Mouse (Mus musculus): ENCODE measurements around the gene Mrpl35. TPM values are rescaled to one million over a fixed set of nuclear protein-coding genes. Genes with fewer than 3 reads are reported as not detected.

Mrpl35 gene
- polyA plus RNA-seq, 1 experiment from 2014 or later, result 61.2 TPM

DNA sequence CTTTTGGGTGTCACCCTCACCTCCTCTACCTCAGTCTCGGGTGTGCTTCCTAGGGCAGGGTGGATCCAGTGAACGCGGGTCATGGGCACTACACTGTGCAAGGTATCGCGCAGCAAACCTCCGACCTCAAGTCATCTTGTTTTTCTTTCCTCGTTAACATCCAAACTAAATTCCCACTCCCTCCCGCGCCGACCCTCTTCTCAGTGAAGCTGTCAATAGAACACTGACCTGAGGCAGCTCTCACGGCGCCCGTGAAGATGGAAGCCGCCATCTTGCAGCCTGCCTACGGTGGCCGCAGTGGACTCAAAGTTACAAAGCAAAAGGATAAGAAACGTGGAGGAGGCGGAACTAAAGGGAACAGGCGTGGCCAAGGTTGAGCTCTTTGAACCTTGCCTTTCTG is 3.3 kb downstream of the Mrpl35 start:
- Histone ChIP-seq H3K9me3 (no peaks in the 10 kb centered on the region), H3K36me3 (peaks cover 8% of the 10 kb centered on the region), H3K4me3 (peak overlapping the region; percentile 67), H3K4me1 (replicated peaks) (peaks cover 9% of the 10 kb centered on the region; the same call in 1 of the 2 replicates), H3K27me3 (ENCODE audit: insufficient read depth, poor library complexity, severe bottlenecking) (0 out of 2 replicates have a peak, but pooled peaks cover 3% of the 10 kb centered on the region), H3K27ac (peak overlapping the region; percentile 82)
- DNase-seq (ENCODE audit: low spot score), result peak; percentile 91
- WGBS, result under 1% methylated on average over 19 of the region's 19 CpGs

DNA sequence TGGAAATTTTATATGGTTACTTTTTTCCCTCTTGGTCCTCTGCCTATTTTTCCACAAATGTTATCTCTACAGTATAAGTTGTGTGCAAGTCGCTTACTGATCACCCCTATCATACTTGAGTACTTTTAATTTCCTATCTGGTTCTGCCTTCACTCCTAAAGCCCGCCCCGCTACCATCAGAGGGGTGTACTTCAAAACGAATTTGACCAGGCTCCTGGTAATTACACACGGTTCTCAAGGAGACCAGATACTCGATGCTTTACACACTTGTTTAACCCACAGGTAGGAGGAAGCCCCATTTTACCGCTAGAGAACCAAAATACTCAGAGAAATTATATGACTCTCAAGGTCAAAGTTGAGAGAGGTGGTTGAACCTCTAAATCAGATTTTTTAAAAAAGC is 3.7 kb downstream of the Mrpl35 start:
- H3K27me3 ChIP-seq (ENCODE audit: insufficient read depth, poor library complexity, severe bottlenecking), result 0 out of 2 replicates have a peak, but pooled peaks cover 3% of the 10 kb centered on the region
- DNase-seq (ENCODE audit: low spot score), result no peak
- peaks cover 12% of the 10 kb centered on the region for H3K36me3 ChIP-seq
- H3K4me3 ChIP-seq, result peak overlapping the region; percentile 67
- H3K9me3 ChIP-seq, result no peaks in the 10 kb centered on the region
- H3K4me1 ChIP-seq (replicated peaks), result peaks cover 9% of the 10 kb centered on the region; the same call in 1 of the 2 replicates
- WGBS, result under 1% methylated on average over 7 of the region's 7 CpGs
- H3K27ac ChIP-seq, result peak overlapping the region; percentile 82

DNA sequence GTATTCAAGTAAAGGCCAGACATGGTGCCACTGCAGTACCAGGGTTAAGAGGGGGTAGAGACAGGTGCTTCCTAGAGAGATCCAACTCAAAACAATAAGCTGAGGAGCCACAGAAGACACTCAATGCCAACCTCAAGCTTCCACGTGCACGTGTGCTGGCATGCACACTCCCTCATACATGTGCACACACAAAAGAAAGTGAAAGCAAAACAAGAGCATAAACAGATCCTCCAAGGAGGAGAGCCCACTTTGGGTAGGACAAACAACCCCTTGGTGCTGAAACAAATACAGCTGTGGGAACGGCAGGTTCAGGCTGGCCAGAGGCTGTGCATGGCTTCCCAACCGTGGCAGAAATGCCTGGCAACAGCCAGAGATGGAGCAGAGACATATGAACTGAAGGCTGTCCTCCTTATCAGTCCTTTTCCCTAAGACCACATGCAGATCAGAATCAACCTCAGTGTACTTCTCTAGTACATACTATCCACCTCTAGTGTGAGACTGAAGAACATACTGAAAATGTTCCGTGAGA is 6.9 kb downstream of the Mrpl35 start:
- no peaks in the 10 kb centered on the region for H3K9me3 ChIP-seq
- DNase-seq (ENCODE audit: low spot score), result no peak
- H3K4me3 ChIP-seq, result no peak overlapping the region
- H3K27me3 ChIP-seq (ENCODE audit: insufficient read depth, poor library complexity, severe bottlenecking), result no peaks in the 10 kb centered on the region
- WGBS, result 85% methylated on average over 5 of the region's 5 CpGs
- H3K27ac ChIP-seq, result no peak overlapping the region
- H3K4me1 ChIP-seq (replicated peaks), result peaks cover 9% of the 10 kb centered on the region; the same call in 1 of the 2 replicates
- peaks cover 45% of the 10 kb centered on the region for H3K36me3 ChIP-seq

DNA sequence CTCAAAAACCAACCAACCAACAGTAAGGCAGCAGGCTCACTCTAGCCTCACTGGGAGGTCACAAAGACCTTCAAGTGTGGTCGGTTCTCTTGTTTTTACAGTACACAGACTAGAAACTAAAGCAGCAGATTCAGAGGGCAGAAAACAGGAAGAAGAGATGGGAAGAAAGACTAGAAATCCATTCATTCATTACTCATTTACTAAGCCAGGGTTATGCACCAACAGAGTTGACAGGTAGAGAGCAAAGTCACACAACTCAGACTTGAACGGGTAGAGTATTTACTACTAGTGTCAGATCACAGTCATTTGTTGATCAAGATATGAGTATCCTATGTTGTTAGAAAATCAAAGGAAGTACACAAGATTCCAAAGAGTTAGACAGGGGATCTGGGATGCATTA is 13.9 kb downstream of the Mrpl35 start:
- Histone ChIP-seq H3K27me3 (ENCODE audit: insufficient read depth, poor library complexity, severe bottlenecking) (no peaks in the 10 kb centered on the region), H3K4me1 (replicated peaks) (no peaks in the 10 kb centered on the region), H3K4me3 (no peak overlapping the region), H3K9me3 (no peaks in the 10 kb centered on the region), H3K36me3 (peaks cover 91% of the 10 kb centered on the region), H3K27ac (no peak overlapping the region)
- WGBS, result 90% methylated on average over 2 of the region's 2 CpGs
- DNase-seq (ENCODE audit: low spot score), result no peak

DNA sequence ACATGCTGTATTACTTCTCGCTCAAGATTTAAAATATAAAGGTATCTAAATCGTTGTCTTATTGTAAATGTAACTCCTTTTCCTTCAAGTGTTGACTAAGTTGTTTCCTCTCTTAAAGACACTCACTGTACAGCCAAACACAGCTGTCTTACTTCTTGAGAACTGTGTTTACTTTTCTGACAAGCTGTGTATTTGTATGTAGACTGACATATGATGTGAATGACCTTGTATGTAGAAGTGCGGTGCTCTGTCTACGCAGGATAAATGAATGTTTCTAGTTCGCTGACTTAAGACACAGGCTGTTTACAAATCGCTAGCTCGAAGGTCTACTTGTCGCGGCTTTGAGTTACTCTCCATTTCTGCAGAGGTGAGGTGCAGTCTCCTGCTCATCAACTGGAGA is 16.9 kb downstream of the Mrpl35 start:
- Histone ChIP-seq H3K27me3 (ENCODE audit: insufficient read depth, poor library complexity, severe bottlenecking) (no peaks in the 10 kb centered on the region), H3K27ac (no peak overlapping the region), H3K36me3 (peaks cover 62% of the 10 kb centered on the region), H3K9me3 (no peaks in the 10 kb centered on the region), H3K4me1 (replicated peaks) (no peaks in the 10 kb centered on the region), H3K4me3 (no peak overlapping the region)
- 93% methylated on average over 9 of the region's 9 CpGs for WGBS
- no peak for DNase-seq (ENCODE audit: low spot score)

DNA sequence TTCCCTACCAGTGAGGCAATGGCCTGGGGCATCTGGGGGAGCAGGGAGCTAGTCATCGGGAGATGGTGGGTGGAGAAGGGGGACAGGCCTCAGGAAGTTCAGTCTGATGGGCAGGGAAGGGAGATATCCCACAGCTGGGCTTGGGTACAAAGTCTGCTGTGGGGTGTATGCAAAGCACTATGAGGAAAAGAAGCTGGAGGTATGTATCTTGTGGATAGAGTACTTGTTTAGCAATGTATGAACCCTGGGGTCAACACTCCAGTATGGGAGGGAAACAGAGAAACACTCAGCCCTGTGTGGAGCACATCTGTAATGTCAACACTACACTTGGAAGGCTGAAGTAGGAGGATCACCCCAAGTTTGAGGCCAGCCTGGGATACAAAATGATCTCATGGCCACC is 20.1 kb downstream of the Mrpl35 start:
- H3K4me3 ChIP-seq, result no peak overlapping the region
- no peaks in the 10 kb centered on the region for H3K27me3 ChIP-seq (ENCODE audit: insufficient read depth, poor library complexity, severe bottlenecking)
- no peaks in the 10 kb centered on the region for H3K9me3 ChIP-seq
- 87% methylated on average over 1 of the region's 1 CpGs for WGBS
- peaks cover 36% of the 10 kb centered on the region for H3K36me3 ChIP-seq
- H3K27ac ChIP-seq, result no peak overlapping the region
- H3K4me1 ChIP-seq (replicated peaks), result 0 out of 2 replicates have a peak, but pooled peaks cover 3% of the 10 kb centered on the region
- no peak for DNase-seq (ENCODE audit: low spot score)

DNA sequence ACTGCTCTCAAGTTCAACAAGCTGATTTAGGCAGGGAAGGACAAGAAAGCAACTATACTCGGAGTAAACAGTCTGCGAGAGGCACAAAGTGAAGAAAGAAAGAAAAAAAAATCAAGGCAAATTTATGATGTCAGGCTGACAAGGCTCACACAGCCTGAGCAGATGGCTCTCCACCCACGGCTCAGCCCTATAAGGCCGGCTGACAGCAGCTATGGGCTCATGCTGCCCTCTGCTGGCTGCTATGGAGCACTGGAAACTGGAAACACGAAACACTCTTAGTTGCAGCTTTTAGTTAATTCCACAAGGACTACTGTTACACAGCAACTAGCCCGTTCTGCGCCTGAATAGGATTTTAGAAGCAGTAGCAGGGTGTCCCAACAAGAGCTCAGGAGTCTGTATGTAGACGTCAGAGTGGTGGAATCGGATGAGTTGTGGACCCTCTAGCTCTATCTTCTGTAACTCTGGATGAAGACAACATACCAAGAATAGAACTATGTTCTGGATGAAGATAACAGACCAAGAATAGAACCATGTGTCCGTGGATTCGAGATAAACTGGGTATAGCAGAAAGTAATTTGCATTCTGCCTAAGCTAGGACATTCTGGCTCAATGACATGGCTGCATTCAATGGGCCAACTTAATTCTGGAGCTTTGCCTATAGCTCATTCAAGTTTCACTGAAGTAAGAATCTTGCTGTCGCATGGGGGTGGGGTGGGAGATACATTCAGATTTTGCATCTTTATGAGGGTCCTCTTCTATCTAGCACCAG is 22.5 kb downstream of the Mrpl35 start:
- 32% methylated on average over 12 of the region's 12 CpGs for WGBS
- Histone ChIP-seq H3K27ac (peak overlapping the region; percentile 59; the same call in 1 of the 2 replicates), H3K27me3 (ENCODE audit: insufficient read depth, poor library complexity, severe bottlenecking) (no peaks in the 10 kb centered on the region)

DNA sequence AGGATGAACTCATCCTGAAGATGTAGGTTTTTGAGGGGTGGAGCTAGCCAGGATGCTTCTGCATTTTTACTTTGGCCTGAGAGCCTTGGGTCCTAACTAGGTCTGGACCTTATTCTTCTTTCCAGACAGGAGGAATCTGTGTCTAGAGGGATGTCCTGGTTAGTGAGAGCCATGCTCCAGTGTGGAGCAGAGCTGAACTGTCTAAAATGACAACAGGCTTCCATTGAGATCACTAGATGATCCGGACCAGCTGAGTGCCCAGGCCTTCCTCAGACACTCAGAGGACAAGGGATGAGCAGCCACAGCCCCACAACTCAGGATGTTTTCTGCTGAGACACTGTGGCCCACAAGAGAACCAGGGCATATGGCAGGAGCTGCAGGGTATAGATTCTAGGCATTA is 23.2 kb downstream of the Mrpl35 start:
- H3K9me3 ChIP-seq, result no peaks in the 10 kb centered on the region
- no peak for DNase-seq (ENCODE audit: low spot score)
- peaks cover 8% of the 10 kb centered on the region for H3K36me3 ChIP-seq
- 92% methylated on average over 1 of the region's 1 CpGs for WGBS
- H3K4me3 ChIP-seq, result no peak overlapping the region
- peaks cover 3% of the 10 kb centered on the region; the same call in 1 of the 2 replicates for H3K4me1 ChIP-seq (replicated peaks)
- H3K27ac ChIP-seq, result peak overlapping the region; percentile 59; the same call in 1 of the 2 replicates
- H3K27me3 ChIP-seq (ENCODE audit: insufficient read depth, poor library complexity, severe bottlenecking), result no peaks in the 10 kb centered on the region

More for the DNA sequence above, 22.5 kb downstream of the Mrpl35 start:
- Histone ChIP-seq H3K4me3 (no peak overlapping the region), H3K36me3 (peaks cover 11% of the 10 kb centered on the region; the same call in 1 of the 2 replicates), H3K4me1 (replicated peaks) (peaks cover 3% of the 10 kb centered on the region; the same call in 1 of the 2 replicates), H3K9me3 (no peaks in the 10 kb centered on the region)
- DNase-seq (ENCODE audit: low spot score), result peak; percentile 69

DNA sequence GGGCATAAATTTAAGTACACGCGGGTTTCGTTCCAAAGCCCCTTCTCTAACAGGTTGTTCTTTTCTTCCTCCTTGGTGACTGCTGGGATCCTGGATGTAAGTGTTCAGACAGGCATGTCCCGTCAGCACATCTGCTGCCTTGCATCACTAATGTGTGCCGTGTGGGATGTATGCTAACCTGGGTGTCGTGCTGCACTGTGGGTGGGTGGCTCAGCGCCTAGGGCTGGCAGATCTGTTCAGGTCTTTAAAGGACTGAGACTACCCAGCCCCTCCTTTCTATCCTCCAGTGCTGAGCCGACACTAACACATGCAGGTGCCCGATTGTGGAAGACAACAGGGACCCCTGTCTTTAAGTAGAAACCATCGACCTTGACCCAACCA is 25.1 kb downstream of the Mrpl35 start:
- H3K27me3 ChIP-seq (ENCODE audit: insufficient read depth, poor library complexity, severe bottlenecking), result no peaks in the 10 kb centered on the region
- no peak for DNase-seq (ENCODE audit: low spot score)
- 76% methylated on average over 10 of the region's 10 CpGs for WGBS
- no peak overlapping the region for H3K4me3 ChIP-seq
- H3K9me3 ChIP-seq, result no peaks in the 10 kb centered on the region
- H3K27ac ChIP-seq, result no peak overlapping the region
- H3K36me3 ChIP-seq, result peaks cover 5% of the 10 kb centered on the region; the same call in 1 of the 2 replicates
- H3K4me1 ChIP-seq (replicated peaks), result peaks cover 3% of the 10 kb centered on the region; the same call in 1 of the 2 replicates

DNA sequence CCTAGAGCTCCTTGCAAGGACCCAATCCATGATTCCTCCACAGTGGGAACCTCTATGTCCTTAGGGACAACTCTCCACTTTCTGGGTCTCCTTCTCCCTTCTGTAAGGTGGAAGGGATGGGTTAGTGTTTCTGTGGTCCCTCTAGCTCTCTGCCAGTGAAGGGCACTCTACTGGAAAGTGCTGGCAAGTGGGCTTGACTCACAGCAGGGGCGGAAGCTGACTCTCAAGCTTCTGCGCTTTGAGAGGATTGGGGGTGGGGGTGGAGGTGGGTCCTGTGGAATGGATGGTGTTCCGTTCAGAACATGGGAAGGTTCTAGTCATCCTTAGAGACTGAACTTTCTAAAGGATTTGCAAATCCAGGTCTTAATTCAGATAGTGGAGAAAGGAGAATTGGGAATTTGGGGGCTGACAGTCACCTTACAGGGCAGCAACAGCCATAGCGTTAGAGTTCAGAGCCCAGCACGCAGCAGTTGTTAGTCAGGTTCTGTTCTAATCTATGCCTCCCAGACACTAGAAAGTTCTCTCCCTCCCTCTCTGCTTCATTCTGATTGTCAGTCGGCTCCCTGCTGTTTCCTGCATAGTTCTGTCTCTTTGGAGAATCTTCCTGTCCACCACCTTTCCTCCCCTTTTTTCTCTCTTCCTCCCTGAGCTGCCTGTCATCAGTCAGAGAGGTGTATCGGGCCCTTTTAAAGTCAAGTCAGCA is 25.6 kb downstream of the Mrpl35 start:
- H3K4me3 ChIP-seq, result no peak overlapping the region
- H3K4me1 ChIP-seq (replicated peaks), result peaks cover 3% of the 10 kb centered on the region; the same call in 1 of the 2 replicates
- WGBS, result 53% methylated on average over 7 of the region's 7 CpGs
- no peak for DNase-seq (ENCODE audit: low spot score)
- no peak overlapping the region for H3K27ac ChIP-seq
- no peaks in the 10 kb centered on the region for H3K9me3 ChIP-seq
- peaks cover 5% of the 10 kb centered on the region; the same call in 1 of the 2 replicates for H3K36me3 ChIP-seq
- no peaks in the 10 kb centered on the region for H3K27me3 ChIP-seq (ENCODE audit: insufficient read depth, poor library complexity, severe bottlenecking)

DNA sequence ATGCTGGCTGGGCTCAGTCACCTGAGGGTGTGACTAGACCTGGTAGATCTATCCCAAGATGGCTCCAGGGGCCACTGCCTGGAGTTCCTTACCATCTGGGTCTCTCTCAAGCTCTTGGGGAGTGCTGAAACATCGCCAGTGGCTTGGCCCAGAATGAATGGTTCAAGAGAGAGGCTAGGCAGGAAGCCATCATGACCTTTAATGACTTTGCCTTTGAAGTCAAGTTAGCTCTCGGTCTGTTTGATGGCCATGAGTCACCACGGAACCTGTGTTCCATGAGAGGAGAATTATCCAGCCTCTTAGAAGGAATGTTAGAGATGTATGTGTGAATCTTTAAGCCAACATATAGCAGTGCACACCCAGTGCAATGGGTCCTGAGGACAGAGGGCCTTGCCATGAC is 27.4 kb downstream of the Mrpl35 start:
- Histone ChIP-seq H3K27ac (no peak overlapping the region), H3K9me3 (no peaks in the 10 kb centered on the region), H3K4me1 (replicated peaks) (peaks cover 3% of the 10 kb centered on the region; the same call in 1 of the 2 replicates), H3K27me3 (ENCODE audit: insufficient read depth, poor library complexity, severe bottlenecking) (no peaks in the 10 kb centered on the region), H3K4me3 (no peak overlapping the region), H3K36me3 (peaks cover 13% of the 10 kb centered on the region; the same call in 1 of the 2 replicates)
- WGBS, result 82% methylated on average over 3 of the region's 3 CpGs
- DNase-seq (ENCODE audit: low spot score), result no peak

DNA sequence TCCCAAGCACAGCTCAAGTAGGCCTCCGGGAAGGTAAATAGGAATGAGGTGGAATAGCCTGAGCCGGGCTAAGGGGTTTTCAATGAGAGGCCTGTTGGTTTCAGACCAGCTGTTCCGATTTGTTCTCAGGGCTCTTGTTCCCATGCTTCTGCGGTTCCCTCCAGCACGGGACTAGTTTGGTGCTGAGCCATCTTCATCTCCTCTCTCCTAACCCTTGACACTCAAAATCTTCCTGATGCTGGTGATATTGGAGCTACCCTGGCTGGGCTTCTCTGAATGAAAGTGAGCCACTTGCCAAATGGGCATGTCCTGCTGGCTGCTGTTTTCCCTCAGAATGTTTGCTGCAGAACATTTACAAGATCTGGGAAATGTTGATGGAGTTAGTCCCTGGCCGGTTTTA is 35.0 kb downstream of the Mrpl35 start:
- DNase-seq (ENCODE audit: low spot score), result no peak
- Histone ChIP-seq H3K9me3 (no peaks in the 10 kb centered on the region), H3K4me3 (no peak overlapping the region), H3K36me3 (peaks cover 8% of the 10 kb centered on the region; the same call in 1 of the 2 replicates), H3K4me1 (replicated peaks) (no peaks in the 10 kb centered on the region), H3K27ac (no peak overlapping the region), H3K27me3 (ENCODE audit: insufficient read depth, poor library complexity, severe bottlenecking) (no peaks in the 10 kb centered on the region)
- 89% methylated on average over 6 of the region's 6 CpGs for whole genome bisulfite sequencing

DNA sequence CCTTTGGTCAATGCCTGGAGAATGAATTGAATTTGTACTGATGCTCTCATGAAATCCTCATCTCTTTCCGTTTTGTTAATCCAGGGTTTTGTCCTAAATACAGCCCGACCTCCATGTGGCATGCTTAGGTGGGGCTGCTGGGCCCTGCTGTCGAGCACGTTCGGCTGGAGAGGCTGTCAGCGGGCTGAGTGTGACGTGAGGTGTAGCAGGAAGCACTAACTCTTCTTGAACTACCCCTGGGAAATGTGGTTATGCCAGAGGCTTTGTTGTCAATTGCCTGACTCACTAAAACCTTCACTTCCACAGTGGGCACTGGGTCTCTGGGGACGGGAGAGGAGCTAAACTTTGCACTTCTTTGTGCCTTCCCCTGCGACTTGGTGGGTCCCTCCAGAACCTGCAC is 38.4 kb downstream of the Mrpl35 start:
- Histone ChIP-seq H3K27me3 (ENCODE audit: insufficient read depth, poor library complexity, severe bottlenecking) (no peaks in the 10 kb centered on the region), H3K27ac (no peak overlapping the region), H3K4me1 (replicated peaks) (no peaks in the 10 kb centered on the region), H3K36me3 (peaks cover 8% of the 10 kb centered on the region), H3K9me3 (no peaks in the 10 kb centered on the region), H3K4me3 (no peak overlapping the region)
- DNase-seq (ENCODE audit: low spot score), result no peak
- 84% methylated on average over 9 of the region's 9 CpGs for WGBS

Data from hindbrain, embryonic 10.5 days (tissue).